Mouse (Mus musculus): ENCODE measurements around the gene Card11. TPM values are rescaled to one million over a fixed set of nuclear protein-coding genes. Genes with fewer than 3 reads are reported as not detected.

Card11 gene
- polyA plus RNA-seq, 1 experiment from 2014 or later = 0.57 TPM

- Histone ChIP-seq H3K4me3 (ENCODE audit: low read depth, low read length) (peak within 1 kb of the TSS; percentile 85), H3K27me3 (replicated peaks; ENCODE audit: control insufficient read depth, insufficient read depth, low read length) (no peaks in the 10 kb centered on the region), H3K4me1 (replicated peaks; ENCODE audit: control insufficient read depth, insufficient read depth, low read length) (peaks cover 27% of the 10 kb centered on the region), H3K4me2 (ENCODE audit: low read length) (peak within 1 kb of the TSS; percentile 87), H3K27ac (ENCODE audit: low read depth) (peak within 1 kb of the TSS; percentile 43; the same call in 1 of the 2 replicates), H3K36me3 (ENCODE audit: control insufficient read depth, insufficient read depth, low read length) (no peaks in the 10 kb centered on the region), H3K9ac (ENCODE audit: low read length) (peak within 1 kb of the TSS; percentile 83), H3K9me3 (ENCODE audit: control insufficient read depth, low read length) (no peaks in the 10 kb centered on the region)
- WGBS = under 1% methylated on average over 49 of the region's 49 CpGs
- peak; percentile 98 for ATAC-seq (replicated peaks; ENCODE audit: low FRiP score, low TSS enrichment, low read depth)
- DNase-seq (ENCODE audit: low spot score) = peak; percentile 96
Measured at GRCm38 (mm10) chr5:140830314-140831063, 169.9 kb downstream of the Card11 start, which contains the start of gene Gna12. Gna12 (minus strand) TSS chr5:140830431.

GRCm38 (mm10) chr5:140829911-140830294, 170.5 kb downstream of the Card11 start:
- H3K9ac ChIP-seq (ENCODE audit: low read length) = peak overlapping the region; percentile 83
- peak overlapping the region; percentile 43; the same call in 1 of the 2 replicates for H3K27ac ChIP-seq (ENCODE audit: low read depth)
- peaks cover 27% of the 10 kb centered on the region for H3K4me1 ChIP-seq (replicated peaks; ENCODE audit: control insufficient read depth, insufficient read depth, low read length)
- peak overlapping the region; percentile 87 for H3K4me2 ChIP-seq (ENCODE audit: low read length)
- H3K27me3 ChIP-seq (replicated peaks; ENCODE audit: control insufficient read depth, insufficient read depth, low read length) = no peaks in the 10 kb centered on the region
- WGBS = under 1% methylated on average over 58 of the region's 58 CpGs
- no peaks in the 10 kb centered on the region for H3K9me3 ChIP-seq (ENCODE audit: control insufficient read depth, low read length)
- ATAC-seq (replicated peaks; ENCODE audit: low FRiP score, low TSS enrichment, low read depth) = peak; percentile 32; the same call in 1 of the 2 replicates
- peak overlapping the region; percentile 85 for H3K4me3 ChIP-seq (ENCODE audit: low read depth, low read length)
- peak; percentile 80 for DNase-seq (ENCODE audit: low spot score)
- H3K36me3 ChIP-seq (ENCODE audit: control insufficient read depth, insufficient read depth, low read length) = no peaks in the 10 kb centered on the region

GRCm38 (mm10) chr5:140829081-140829910, 171.1 kb downstream of the Card11 start:
- ATAC-seq (replicated peaks; ENCODE audit: low FRiP score, low TSS enrichment, low read depth) = peak; percentile 1; the same call in 1 of the 2 replicates
- H3K9ac ChIP-seq (ENCODE audit: low read length) = peak overlapping the region; percentile 83
- H3K9me3 ChIP-seq (ENCODE audit: control insufficient read depth, low read length) = no peaks in the 10 kb centered on the region
- H3K27ac ChIP-seq (ENCODE audit: low read depth) = peak overlapping the region; percentile 43; the same call in 1 of the 2 replicates
- H3K36me3 ChIP-seq (ENCODE audit: control insufficient read depth, insufficient read depth, low read length) = no peaks in the 10 kb centered on the region
- 34% methylated on average over 18 of the region's 18 CpGs for WGBS
- H3K4me1 ChIP-seq (replicated peaks; ENCODE audit: control insufficient read depth, insufficient read depth, low read length) = peaks cover 27% of the 10 kb centered on the region
- peak overlapping the region; percentile 87 for H3K4me2 ChIP-seq (ENCODE audit: low read length)
- no peaks in the 10 kb centered on the region for H3K27me3 ChIP-seq (replicated peaks; ENCODE audit: control insufficient read depth, insufficient read depth, low read length)
- DNase-seq (ENCODE audit: low spot score) = no peak
- peak overlapping the region; percentile 85 for H3K4me3 ChIP-seq (ENCODE audit: low read depth, low read length)

- Histone ChIP-seq H3K9me3 (ENCODE audit: control insufficient read depth, low read length) (no peaks in the 10 kb centered on the region), H3K36me3 (ENCODE audit: control insufficient read depth, insufficient read depth, low read length) (no peaks in the 10 kb centered on the region), H3K27ac (ENCODE audit: low read depth) (peak overlapping the region; percentile 30; the same call in 1 of the 2 replicates), H3K4me1 (replicated peaks; ENCODE audit: control insufficient read depth, insufficient read depth, low read length) (peaks cover 27% of the 10 kb centered on the region), H3K27me3 (replicated peaks; ENCODE audit: control insufficient read depth, insufficient read depth, low read length) (no peaks in the 10 kb centered on the region), H3K9ac (ENCODE audit: low read length) (peak overlapping the region; percentile 23), H3K4me2 (ENCODE audit: low read length) (peak overlapping the region; percentile 87), H3K4me3 (ENCODE audit: low read depth, low read length) (peak overlapping the region; percentile 85)
- WGBS = 63% methylated on average over 2 of the region's 2 CpGs
- no peak for ATAC-seq (replicated peaks; ENCODE audit: low FRiP score, low TSS enrichment, low read depth)
- no peak for DNase-seq (ENCODE audit: low spot score)
Measured at GRCm38 (mm10) chr5:140828363-140828762, 172.0 kb downstream of the Card11 start.

GRCm38 (mm10) chr5:140827896-140828295, 172.5 kb downstream of the Card11 start:
- DNase-seq (ENCODE audit: low spot score) (no peak), ATAC-seq (replicated peaks; ENCODE audit: low FRiP score, low TSS enrichment, low read depth) (no peak)
- no peaks in the 10 kb centered on the region for H3K36me3 ChIP-seq (ENCODE audit: control insufficient read depth, insufficient read depth, low read length)
- H3K4me3 ChIP-seq (ENCODE audit: low read depth, low read length) = peak overlapping the region; percentile 85
- peaks cover 27% of the 10 kb centered on the region for H3K4me1 ChIP-seq (replicated peaks; ENCODE audit: control insufficient read depth, insufficient read depth, low read length)
- whole genome bisulfite sequencing = 26% methylated on average over 8 of the region's 8 CpGs
- no peaks in the 10 kb centered on the region for H3K9me3 ChIP-seq (ENCODE audit: control insufficient read depth, low read length)
- H3K27me3 ChIP-seq (replicated peaks; ENCODE audit: control insufficient read depth, insufficient read depth, low read length) = no peaks in the 10 kb centered on the region
- H3K4me2 ChIP-seq (ENCODE audit: low read length) = peak overlapping the region; percentile 87
- H3K9ac ChIP-seq (ENCODE audit: low read length) = peak overlapping the region; percentile 23
- peak overlapping the region; percentile 30; the same call in 1 of the 2 replicates for H3K27ac ChIP-seq (ENCODE audit: low read depth)

- Histone ChIP-seq H3K9ac (ENCODE audit: low read length) (no peak overlapping the region; the same call in 1 of the 2 replicates), H3K36me3 (ENCODE audit: control insufficient read depth, insufficient read depth, low read length) (no peaks in the 10 kb centered on the region), H3K4me1 (replicated peaks; ENCODE audit: control insufficient read depth, insufficient read depth, low read length) (peaks cover 27% of the 10 kb centered on the region), H3K4me2 (ENCODE audit: low read length) (peak overlapping the region; percentile 87), H3K27me3 (replicated peaks; ENCODE audit: control insufficient read depth, insufficient read depth, low read length) (no peaks in the 10 kb centered on the region), H3K9me3 (ENCODE audit: control insufficient read depth, low read length) (no peaks in the 10 kb centered on the region), H3K27ac (ENCODE audit: low read depth) (peak overlapping the region; percentile 30; the same call in 1 of the 2 replicates), H3K4me3 (ENCODE audit: low read depth, low read length) (0 out of 2 replicates have a peak overlapping the region, but pooled peaks have one; percentile 85)
- ATAC-seq (replicated peaks; ENCODE audit: low FRiP score, low TSS enrichment, low read depth) = no peak
- no peak for DNase-seq (ENCODE audit: low spot score)
- 49% methylated on average over 2 of the region's 2 CpGs for WGBS
Measured at GRCm38 (mm10) chr5:140827413-140827812, 173.0 kb downstream of the Card11 start.

- Histone ChIP-seq H3K27ac (ENCODE audit: low read depth) (no peak overlapping the region), H3K4me2 (ENCODE audit: low read length) (0 out of 2 replicates have a peak overlapping the region, but pooled peaks have one; percentile 87)
Measured at GRCm38 (mm10) chr5:140826796-140827195, 173.6 kb downstream of the Card11 start.

GRCm38 (mm10) chr5:140826118-140826517, 174.3 kb downstream of the Card11 start:
- H3K9ac ChIP-seq (ENCODE audit: low read length) = no peak overlapping the region
- ATAC-seq (replicated peaks; ENCODE audit: low FRiP score, low TSS enrichment, low read depth) (no peak), DNase-seq (ENCODE audit: low spot score) (no peak)
- no peak overlapping the region for H3K27ac ChIP-seq (ENCODE audit: low read depth)
- no peaks in the 10 kb centered on the region for H3K36me3 ChIP-seq (ENCODE audit: control insufficient read depth, insufficient read depth, low read length)
- 92% methylated on average over 1 of the region's 1 CpGs for WGBS
- H3K4me3 ChIP-seq (ENCODE audit: low read depth, low read length) = no peak overlapping the region
- no peaks in the 10 kb centered on the region for H3K27me3 ChIP-seq (replicated peaks; ENCODE audit: control insufficient read depth, insufficient read depth, low read length)
- H3K4me1 ChIP-seq (replicated peaks; ENCODE audit: control insufficient read depth, insufficient read depth, low read length) = peaks cover 30% of the 10 kb centered on the region
- no peak overlapping the region for H3K4me2 ChIP-seq (ENCODE audit: low read length)
- no peaks in the 10 kb centered on the region for H3K9me3 ChIP-seq (ENCODE audit: control insufficient read depth, low read length)

More at GRCm38 (mm10) chr5:140826796-140827195, 173.6 kb downstream of the Card11 start:
- no peaks in the 10 kb centered on the region for H3K36me3 ChIP-seq (ENCODE audit: control insufficient read depth, insufficient read depth, low read length)
- WGBS = 19% methylated on average over 1 of the region's 1 CpGs
- no peaks in the 10 kb centered on the region for H3K9me3 ChIP-seq (ENCODE audit: control insufficient read depth, low read length)
- no peaks in the 10 kb centered on the region for H3K27me3 ChIP-seq (replicated peaks; ENCODE audit: control insufficient read depth, insufficient read depth, low read length)
- no peak for DNase-seq (ENCODE audit: low spot score)
- peaks cover 27% of the 10 kb centered on the region for H3K4me1 ChIP-seq (replicated peaks; ENCODE audit: control insufficient read depth, insufficient read depth, low read length)
- H3K9ac ChIP-seq (ENCODE audit: low read length) = no peak overlapping the region
- H3K4me3 ChIP-seq (ENCODE audit: low read depth, low read length) = no peak overlapping the region
- no peak for ATAC-seq (replicated peaks; ENCODE audit: low FRiP score, low TSS enrichment, low read depth)
